Mouse (Mus musculus) layer of hippocampus, adult 9-11 months (tissue): Measurements from ENCODE around the gene Gucd1.
"Not testable (repeated sequence)": the region's sequence is repeated elsewhere in the genome, so short reads cannot be mapped to it uniquely, and the experiment has no call there.

Experiments
- DNase-seq: peaks from one replicate; pipeline ENCODE4 v3.0.0; 2022

The Gucd1 gene

GRCm38 (mm10) chr10:75428049-75429003 is 89.4 kb downstream of the Gucd1 start:
- no peak for DNase-seq

GRCm38 (mm10) chr10:75424498-75424901 is 93.3 kb downstream of the Gucd1 start:
- DNase-seq: no peak

- no peak for DNase-seq
Observed at GRCm38 (mm10) chr10:75418747-75419146, 99.0 kb downstream of the Gucd1 start.

- DNase-seq: no peak
Observed at GRCm38 (mm10) chr10:75417363-75418042, 100.3 kb downstream of the Gucd1 start.

- no peak for DNase-seq
Observed at GRCm38 (mm10) chr10:75414925-75415324, 102.8 kb downstream of the Gucd1 start.

GRCm38 (mm10) chr10:75412114-75413103 is 105.4 kb downstream of the Gucd1 start:
- no peak for DNase-seq

- not testable (repeated sequence) for DNase-seq
Observed at GRCm38 (mm10) chr10:75411343-75412113, 106.2 kb downstream of the Gucd1 start.

GRCm38 (mm10) chr10:75407741-75408140 is 110.0 kb downstream of the Gucd1 start:
- no peak for DNase-seq

- no peak for DNase-seq
Observed at GRCm38 (mm10) chr10:75406755-75407154, 111.0 kb downstream of the Gucd1 start.

- DNase-seq: no peak
Observed at GRCm38 (mm10) chr10:75405916-75406315, 111.9 kb downstream of the Gucd1 start.

- DNase-seq: no peak
Observed at GRCm38 (mm10) chr10:75400958-75401357, 116.8 kb downstream of the Gucd1 start, which contains the start of gene Upb1. Gene Upb1 (plus strand): TSS chr10:75401115.

- no peak for DNase-seq
Observed at GRCm38 (mm10) chr10:75396966-75397365, 120.8 kb downstream of the Gucd1 start.

- no peak for DNase-seq
Observed at GRCm38 (mm10) chr10:75394796-75395195, 123.0 kb downstream of the Gucd1 start.

GRCm38 (mm10) chr10:75390832-75391231 is 126.9 kb downstream of the Gucd1 start:
- no peak for DNase-seq

GRCm38 (mm10) chr10:75390156-75390555 is 127.6 kb downstream of the Gucd1 start:
- DNase-seq: no peak

- DNase-seq: no peak
Observed at GRCm38 (mm10) chr10:75378688-75379087, 139.1 kb downstream of the Gucd1 start.

GRCm38 (mm10) chr10:75373655-75374351 is 144.0 kb downstream of the Gucd1 start:
- not testable (repeated sequence) for DNase-seq

- no peak for DNase-seq
Observed at GRCm38 (mm10) chr10:75365231-75365633, 152.5 kb downstream of the Gucd1 start.

GRCm38 (mm10) chr10:75364796-75365195 is 153.0 kb downstream of the Gucd1 start:
- DNase-seq: no peak

GRCm38 (mm10) chr10:75364214-75364690 is 153.5 kb downstream of the Gucd1 start:
- DNase-seq: not testable (repeated sequence)

GRCm38 (mm10) chr10:75355341-75355740 is 162.4 kb downstream of the Gucd1 start:
- no peak for DNase-seq
